Mouse (Mus musculus) v-Abl transformed pro-B cells (cell line): ENCODE results near the gene Gm44511.
"Not testable (repeated sequence)": the region's sequence is repeated elsewhere in the genome, so short reads cannot be mapped to it uniquely, and the experiment has no call there.

Experiments used
- in situ Hi-C, 2 experiments: fragments of 400-800 bp; cut with MboI; formaldehyde crosslinking; loops; one replicate each; pipeline ENCODE4 v1.15.1; 2025; ENCODE audit not compliant: unreplicated experiment in 2 of 2

The Gm44511 gene

DNA sequence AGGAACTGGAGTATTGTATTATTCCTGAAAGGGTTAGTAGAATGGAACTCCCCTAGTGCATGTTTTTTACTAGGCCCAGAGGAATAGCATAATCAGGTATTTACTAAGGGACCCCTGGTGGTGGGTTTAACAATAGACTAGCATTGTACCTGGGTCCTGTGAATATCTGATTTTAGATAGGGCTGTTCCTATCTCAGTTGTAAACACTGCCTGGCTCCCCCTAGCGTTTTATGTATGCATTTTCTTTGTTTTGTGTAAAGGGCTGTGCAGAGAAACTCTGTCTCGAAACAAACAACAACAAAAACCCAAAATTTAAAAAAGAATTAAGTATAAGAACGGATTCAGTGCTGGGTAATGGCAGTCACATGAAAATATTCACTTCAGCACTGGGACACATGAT is 19.1 kb downstream of the Gm44511 start:
- in situ Hi-C loops = loop anchor here (5.0 to 10.0 kb wide), 3 partner anchors 445 to 518 kb away; no protein-coding TSS in a partner anchor

- in situ Hi-C loops = loop anchor here (5.0 to 10.0 kb wide), 6 partner anchors 37 to 520 kb away; no protein-coding TSS in a partner anchor
Measured at GRCm38 (mm10) chr6:128804823-128805640, 21.1 kb downstream of the Gm44511 start.

DNA sequence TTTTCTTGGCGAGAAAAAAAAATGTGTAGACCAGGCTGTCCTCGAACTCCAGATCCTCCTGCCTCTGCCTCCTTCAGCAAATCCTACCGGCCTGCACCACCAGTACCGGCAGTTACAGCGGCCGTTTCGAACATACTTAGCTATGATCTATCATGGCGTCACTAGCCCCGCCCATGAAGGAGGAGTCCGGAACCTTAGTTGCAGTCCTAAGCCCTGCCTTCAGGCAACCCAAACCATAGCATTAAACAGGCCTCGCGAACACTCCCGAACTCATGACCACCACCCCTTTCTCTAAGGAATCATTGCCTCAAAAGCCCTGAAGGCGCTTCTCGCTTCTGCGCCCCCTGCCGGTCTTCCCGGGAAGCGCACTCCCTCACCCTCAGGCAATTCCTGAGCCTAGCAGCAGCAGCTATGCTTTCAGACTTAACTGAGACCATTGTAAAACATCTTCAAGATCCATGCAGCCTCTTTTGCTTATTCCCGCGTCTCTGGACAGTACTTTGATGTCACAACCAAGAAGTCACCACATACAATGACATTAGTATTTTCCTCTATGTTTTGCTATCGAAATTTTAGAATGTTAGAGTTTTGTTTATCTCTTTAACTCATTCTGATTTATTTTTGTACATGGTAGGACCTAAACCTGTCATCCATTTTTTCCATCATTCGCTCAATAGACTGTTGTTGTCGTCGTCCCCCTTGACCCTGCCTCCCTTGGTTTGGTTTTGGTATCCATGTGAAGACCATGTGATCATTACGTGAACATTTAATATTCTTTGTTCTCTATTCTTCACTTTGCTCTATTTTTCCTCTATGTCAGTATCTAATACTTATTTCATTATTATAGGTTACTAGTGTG is 22.9 kb downstream of the Gm44511 start:
- in situ Hi-C loops = loop anchor here (5.0 to 10.0 kb wide), 4 partner anchors 36 to 522 kb away; no protein-coding TSS in a partner anchor

DNA sequence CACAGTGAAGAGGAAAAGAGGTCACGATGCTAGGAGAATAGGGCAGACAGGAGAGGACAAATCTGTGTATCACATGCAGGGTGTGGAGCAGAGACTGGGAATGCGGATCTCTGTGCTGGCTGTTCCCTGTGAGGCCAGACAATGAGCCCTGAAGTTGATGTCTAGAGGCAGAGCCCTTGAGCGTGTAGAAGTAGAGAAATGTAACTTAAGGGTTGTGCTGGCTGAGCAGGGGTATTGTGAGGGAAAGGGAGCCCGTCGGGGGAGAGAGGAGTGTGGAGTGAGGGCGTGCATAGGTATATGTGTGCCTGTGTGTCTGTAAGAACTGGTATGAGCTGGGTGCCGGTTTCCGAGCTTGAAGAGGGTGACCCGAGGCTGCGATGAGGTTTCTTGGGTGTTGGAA is 23.6 kb downstream of the Gm44511 start:
- in situ Hi-C loops = loop anchor here (5.0 to 10.0 kb wide), 4 partner anchors 35 to 522 kb away; no protein-coding TSS in a partner anchor

GRCm38 (mm10) chr6:128800696-128801095 is 25.4 kb downstream of the Gm44511 start:
- in situ Hi-C loops = loop anchor here (5.0 to 10.0 kb wide), 4 partner anchors 33 to 524 kb away; no protein-coding TSS in a partner anchor

DNA sequence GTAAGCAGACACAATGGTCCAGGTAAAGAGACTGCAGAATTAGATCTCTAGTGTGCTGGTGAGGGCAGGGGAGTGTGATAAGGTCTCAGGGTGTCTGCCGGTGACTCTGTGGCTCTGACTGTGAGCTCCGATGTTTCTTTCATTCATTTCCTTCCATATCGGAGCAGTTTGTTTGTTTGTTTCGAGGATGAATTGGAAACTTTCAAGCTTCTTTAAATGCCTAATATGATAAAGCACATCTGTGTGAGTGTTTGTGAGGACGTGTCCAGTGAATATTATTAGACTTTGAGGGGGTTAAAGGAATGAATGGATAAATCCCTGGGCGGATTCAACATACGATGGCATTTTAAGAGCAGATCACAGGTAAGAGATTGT is 26.2 kb downstream of the Gm44511 start:
- in situ Hi-C loops = loop anchor here (5.0 to 10.0 kb wide), 4 partner anchors 33 to 525 kb away; no protein-coding TSS in a partner anchor

DNA sequence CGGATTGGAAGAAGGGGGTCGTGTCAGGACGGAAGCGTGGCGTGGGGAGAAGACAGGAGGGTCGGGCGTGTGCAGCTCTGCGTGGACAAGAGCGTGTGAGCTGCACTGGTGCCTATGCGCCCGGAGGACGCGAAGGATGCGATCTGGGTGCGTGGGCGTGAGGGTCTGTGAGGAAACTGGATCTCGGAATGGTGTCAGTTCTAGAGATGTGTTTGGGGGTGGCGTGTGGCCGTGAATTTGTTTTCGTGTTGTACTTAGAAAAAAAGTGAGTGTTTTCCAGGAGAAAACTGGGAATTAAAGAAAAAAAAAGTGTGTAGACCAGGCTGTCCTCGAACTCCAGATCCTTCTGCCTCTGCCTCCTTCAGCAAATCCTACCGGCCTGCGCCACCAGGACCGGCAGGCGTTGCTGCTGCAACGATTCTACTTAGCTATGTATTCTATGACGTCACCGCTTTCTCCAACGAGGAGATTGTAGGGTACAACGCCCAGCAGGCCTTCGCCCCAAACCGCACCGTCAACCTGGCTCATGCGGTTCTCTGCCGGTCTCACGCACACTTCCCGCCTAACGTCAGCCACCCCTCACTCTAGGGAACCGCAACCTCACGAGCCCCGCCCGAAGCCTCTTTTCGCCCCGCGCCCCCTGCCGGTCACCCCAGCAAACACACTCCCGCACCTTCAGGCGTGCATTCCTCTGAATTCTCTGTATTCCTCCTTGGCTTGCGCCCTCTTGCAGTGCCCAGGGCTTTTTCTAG is 26.8 kb downstream of the Gm44511 start:
- in situ Hi-C loops = loop anchor here in 1 of 2 experiments (5.0 kb wide), 1 partner anchor 43 kb away; no protein-coding TSS in a partner anchor

GRCm38 (mm10) chr6:128798772-128799143 is 27.4 kb downstream of the Gm44511 start:
- in situ Hi-C loops = loop anchor here in 1 of 2 experiments (5.0 kb wide), 1 partner anchor 44 kb away; no protein-coding TSS in a partner anchor

DNA sequence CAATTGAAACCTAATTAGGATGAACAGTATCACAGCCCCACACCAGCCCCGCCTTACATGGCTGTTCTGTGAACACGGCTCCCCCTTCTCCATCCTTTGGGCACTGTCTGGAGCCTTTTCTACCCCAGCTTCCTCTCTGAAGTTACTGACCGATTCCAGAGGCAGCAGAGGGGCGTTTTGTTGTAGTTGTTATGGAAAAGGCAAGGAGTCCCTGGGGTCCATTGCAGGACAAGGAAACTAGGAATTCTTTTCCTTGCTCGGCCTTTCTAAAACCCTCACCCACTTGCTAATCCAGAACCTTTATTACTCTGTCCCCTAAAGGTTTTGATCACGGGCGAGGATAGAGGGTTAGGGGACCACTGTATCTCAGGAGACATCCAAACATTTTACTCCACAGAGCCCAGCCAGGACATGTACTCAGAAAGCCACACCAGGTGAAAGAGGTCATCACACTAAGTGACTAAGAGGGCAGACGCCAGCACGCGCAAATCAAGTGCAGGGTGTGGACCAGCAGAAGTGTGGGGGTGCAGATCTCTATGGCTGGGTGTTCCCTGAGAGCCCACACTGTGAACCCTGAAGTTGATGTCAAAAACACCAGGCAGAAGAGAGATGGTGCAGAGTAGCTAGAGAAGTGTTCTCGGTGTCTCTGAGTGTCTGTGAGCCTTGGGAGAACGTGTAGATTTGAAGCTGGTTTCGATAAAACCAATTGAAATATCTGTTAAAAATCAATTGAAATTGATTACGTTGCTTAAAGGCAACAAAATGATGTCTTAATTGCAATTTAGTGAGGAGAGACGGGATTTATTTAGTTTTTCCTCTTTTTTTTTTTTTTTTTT is 28.0 kb downstream of the Gm44511 start:
- in situ Hi-C loops = loop anchor here in 1 of 2 experiments (5.0 kb wide), 1 partner anchor 44 kb away; no protein-coding TSS in a partner anchor

GRCm38 (mm10) chr6:128797185-128797905 is 28.8 kb downstream of the Gm44511 start:
- in situ Hi-C loops = loop anchor here in 1 of 2 experiments (5.0 kb wide), 1 partner anchor 45 kb away; no protein-coding TSS in a partner anchor

GRCm38 (mm10) chr6:128796321-128796955 is 29.7 kb downstream of the Gm44511 start:
- in situ Hi-C loops = loop anchor here in 1 of 2 experiments (5.0 kb wide), 1 partner anchor 46 kb away; no protein-coding TSS in a partner anchor

GRCm38 (mm10) chr6:128793734-128794133 is 32.4 kb downstream of the Gm44511 start:
- in situ Hi-C loops = no loop called here

DNA sequence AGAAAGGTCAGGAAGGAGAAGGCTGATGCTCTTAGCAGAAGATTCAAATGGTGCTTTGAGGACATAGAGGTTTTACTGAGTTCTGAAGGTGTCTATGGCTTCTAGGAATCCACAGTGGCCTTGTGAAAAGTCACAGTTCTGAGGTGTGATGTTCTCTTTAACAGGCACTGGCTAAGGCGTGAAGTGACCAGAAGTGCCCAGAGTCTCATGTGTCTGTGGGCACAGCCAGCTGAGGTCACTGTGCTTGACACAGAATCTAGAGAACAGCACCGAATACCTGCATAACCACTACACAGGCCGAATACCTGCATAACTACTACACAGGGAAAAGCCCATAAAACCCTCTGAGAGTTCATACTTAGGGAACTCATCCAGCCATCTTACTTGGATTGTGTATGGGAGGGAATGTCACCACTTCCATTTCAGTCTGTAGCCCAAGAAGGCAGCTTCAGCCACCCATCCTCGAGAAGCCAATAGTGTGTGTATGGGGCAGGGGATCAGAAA is 35.6 kb downstream of the Gm44511 start:
- in situ Hi-C loops = not testable (repeated sequence)

DNA sequence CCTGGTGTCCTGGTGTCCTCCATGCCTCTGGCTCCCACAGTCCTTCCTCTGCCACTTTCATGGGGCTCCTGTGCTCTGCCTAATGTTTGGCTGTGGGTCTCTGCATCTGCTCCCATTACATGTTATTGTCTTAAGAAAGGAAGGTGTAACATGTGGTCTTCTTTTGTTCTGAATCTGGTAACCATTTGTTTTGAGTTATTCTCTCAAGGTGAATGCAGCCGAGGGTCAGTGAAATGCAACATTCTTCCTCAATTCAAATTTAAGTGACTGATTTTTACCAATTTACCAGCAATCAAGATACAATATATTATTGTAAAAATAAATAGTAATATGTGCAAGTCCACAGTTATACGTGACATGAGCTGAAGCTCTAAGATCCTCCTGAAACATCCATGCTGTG is 37.0 kb downstream of the Gm44511 start, which contains the start of gene Klrb1c:
Klrb1c (minus strand) TSS at position 101 of the 400 bp plus-strand sequence.
- in situ Hi-C loops = no loop called here

- in situ Hi-C loops = no loop called here
Measured at GRCm38 (mm10) chr6:128788517-128788916, 37.6 kb downstream of the Gm44511 start.

- in situ Hi-C loops = not testable (repeated sequence)
Measured at GRCm38 (mm10) chr6:128786396-128786795, 39.7 kb downstream of the Gm44511 start.

DNA sequence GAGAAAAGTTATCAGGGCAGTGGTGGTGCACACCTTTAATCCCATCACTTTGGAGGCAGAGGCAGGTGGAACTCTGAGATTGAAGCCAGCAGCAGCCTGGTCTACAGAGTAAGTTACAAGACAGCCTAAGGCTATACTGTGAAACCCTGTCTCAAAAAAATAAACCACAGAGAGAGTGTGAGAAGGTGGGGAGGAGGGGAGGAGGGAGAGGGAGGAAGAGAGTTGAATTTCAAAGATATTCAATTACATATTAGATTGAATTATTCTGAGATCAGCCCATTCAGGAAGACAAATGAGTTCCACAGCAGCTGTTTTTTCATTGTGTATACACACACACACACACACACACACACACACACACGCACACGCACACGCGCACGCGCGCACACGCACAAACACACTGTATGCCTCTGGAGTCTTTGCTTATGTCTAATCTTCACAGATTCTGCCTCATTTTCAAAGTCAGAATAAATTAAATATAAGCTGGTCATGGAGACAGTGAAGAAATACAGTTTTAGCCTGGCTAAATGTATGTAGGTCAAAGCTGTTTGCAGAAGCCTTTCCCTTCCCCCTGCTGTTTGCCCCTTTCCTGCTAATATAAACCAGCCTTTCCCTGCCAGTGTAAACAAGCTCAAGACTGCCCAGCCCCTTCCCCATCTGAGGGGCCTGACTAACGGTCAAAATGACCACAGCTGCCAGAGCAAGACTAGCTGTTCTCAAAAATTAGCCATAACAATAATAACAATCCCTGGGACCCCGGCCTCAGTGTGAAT is 56.4 kb downstream of the Gm44511 start:
- in situ Hi-C loops = loop anchor here (5.0 to 10.0 kb wide), 4 partner anchors 33 to 488 kb away; partner anchors contain the start of gene Fkbp4 (in 1 of the 2)
